Mouse (Mus musculus): ENCODE results near the gene Capn5. TPM values are rescaled to one million over a fixed set of nuclear protein-coding genes. Genes with fewer than 3 reads are reported as not detected.
A peak's percentile ranks its signal among the peaks of the same experiment; 100 is the strongest.

The Capn5 gene
- polyA plus RNA-seq (2014; fragmentation: Nextera tagmentation; extraction: Ambion mirVana), result 5.0 and 6.0 TPM in 2 replicates

- Histone ChIP-seq H3K27me3 (replicated peaks; ENCODE audit: control insufficient read depth, insufficient read depth, low read length) (no peaks in the 10 kb centered on the region), H3K4me3 (ENCODE audit: low read depth, low read length) (peak within 1 kb of the TSS; percentile 74), H3K36me3 (ENCODE audit: control insufficient read depth, insufficient read depth, low read length) (no peaks in the 10 kb centered on the region), H3K9ac (ENCODE audit: low read depth, low read length) (peak within 1 kb of the TSS; percentile 71), H3K4me2 (ENCODE audit: low read depth, low read length) (peak within 1 kb of the TSS; percentile 72), H3K27ac (replicated peaks; ENCODE audit: low read depth, low read length) (no peak within 1 kb of the TSS), H3K9me3 (ENCODE audit: control insufficient read depth, low read length) (no peaks in the 10 kb centered on the region), H3K4me1 (ENCODE audit: control insufficient read depth, insufficient read depth, low read length) (peaks cover 4% of the 10 kb centered on the region; the same call in 1 of the 2 replicates)
- DNase-seq (ENCODE audit: low spot score), result peak; percentile 84
- 3% methylated on average over 25 of the region's 44 CpGs for WGBS
- ATAC-seq (ENCODE audit: low read depth), result peak; percentile 91
Measured at GRCm38 (mm10) chr7:98177929-98178559, at the start of gene Capn5. TSS of gene Capn5 (minus strand) at chr7:98178274.

GRCm38 (mm10) chr7:98223796-98224195 is 45.7 kb upstream of the Capn5 start:
- H3K9ac ChIP-seq (ENCODE audit: low read depth, low read length), result no peak overlapping the region
- H3K27me3 ChIP-seq (replicated peaks; ENCODE audit: control insufficient read depth, insufficient read depth, low read length), result no peaks in the 10 kb centered on the region
- H3K4me2 ChIP-seq (ENCODE audit: low read depth, low read length), result no peak overlapping the region
- DNase-seq (ENCODE audit: low spot score), result no peak
- no peaks in the 10 kb centered on the region for H3K4me1 ChIP-seq (ENCODE audit: control insufficient read depth, insufficient read depth, low read length)
- no peaks in the 10 kb centered on the region for H3K36me3 ChIP-seq (ENCODE audit: control insufficient read depth, insufficient read depth, low read length)
- WGBS, result 93% methylated on average over 4 of the region's 4 CpGs
- no peak overlapping the region for H3K4me3 ChIP-seq (ENCODE audit: low read depth, low read length)
- no peak for ATAC-seq (ENCODE audit: low read depth)
- H3K9me3 ChIP-seq (ENCODE audit: control insufficient read depth, low read length), result no peaks in the 10 kb centered on the region
- H3K27ac ChIP-seq (replicated peaks; ENCODE audit: low read depth, low read length), result no peak overlapping the region

GRCm38 (mm10) chr7:98216713-98217112 is 38.6 kb upstream of the Capn5 start:
- no peak overlapping the region for H3K4me2 ChIP-seq (ENCODE audit: low read depth, low read length)
- no peak overlapping the region for H3K9ac ChIP-seq (ENCODE audit: low read depth, low read length)
- H3K36me3 ChIP-seq (ENCODE audit: control insufficient read depth, insufficient read depth, low read length), result no peaks in the 10 kb centered on the region
- H3K4me3 ChIP-seq (ENCODE audit: low read depth, low read length), result no peak overlapping the region
- no peaks in the 10 kb centered on the region for H3K27me3 ChIP-seq (replicated peaks; ENCODE audit: control insufficient read depth, insufficient read depth, low read length)
- H3K9me3 ChIP-seq (ENCODE audit: control insufficient read depth, low read length), result no peaks in the 10 kb centered on the region
- ATAC-seq (ENCODE audit: low read depth) (no peak), DNase-seq (ENCODE audit: low spot score) (peak; percentile 45)
- H3K4me1 ChIP-seq (ENCODE audit: control insufficient read depth, insufficient read depth, low read length), result no peaks in the 10 kb centered on the region
- H3K27ac ChIP-seq (replicated peaks; ENCODE audit: low read depth, low read length), result no peak overlapping the region

GRCm38 (mm10) chr7:98202946-98203345 is 24.9 kb upstream of the Capn5 start:
- Histone ChIP-seq H3K4me3 (ENCODE audit: low read depth, low read length) (no peak overlapping the region), H3K9me3 (ENCODE audit: control insufficient read depth, low read length) (no peaks in the 10 kb centered on the region), H3K9ac (ENCODE audit: low read depth, low read length) (no peak overlapping the region), H3K27me3 (replicated peaks; ENCODE audit: control insufficient read depth, insufficient read depth, low read length) (no peaks in the 10 kb centered on the region), H3K27ac (replicated peaks; ENCODE audit: low read depth, low read length) (no peak overlapping the region), H3K4me1 (ENCODE audit: control insufficient read depth, insufficient read depth, low read length) (no peaks in the 10 kb centered on the region), H3K4me2 (ENCODE audit: low read depth, low read length) (no peak overlapping the region), H3K36me3 (ENCODE audit: control insufficient read depth, insufficient read depth, low read length) (no peaks in the 10 kb centered on the region)
- DNase-seq (ENCODE audit: low spot score) (no peak), ATAC-seq (ENCODE audit: low read depth) (no peak)
- WGBS, result 76% methylated on average over 4 of the region's 4 CpGs

- Histone ChIP-seq H3K4me1 (ENCODE audit: control insufficient read depth, insufficient read depth, low read length) (no peaks in the 10 kb centered on the region), H3K4me3 (ENCODE audit: low read depth, low read length) (no peak overlapping the region), H3K27me3 (replicated peaks; ENCODE audit: control insufficient read depth, insufficient read depth, low read length) (no peaks in the 10 kb centered on the region), H3K36me3 (ENCODE audit: control insufficient read depth, insufficient read depth, low read length) (no peaks in the 10 kb centered on the region), H3K9me3 (ENCODE audit: control insufficient read depth, low read length) (no peaks in the 10 kb centered on the region), H3K27ac (replicated peaks; ENCODE audit: low read depth, low read length) (no peak overlapping the region), H3K9ac (ENCODE audit: low read depth, low read length) (no peak overlapping the region), H3K4me2 (ENCODE audit: low read depth, low read length) (no peak overlapping the region)
- DNase-seq (ENCODE audit: low spot score) (no peak), ATAC-seq (ENCODE audit: low read depth) (no peak)
- 77% methylated on average over 5 of the region's 5 CpGs for WGBS
Measured at GRCm38 (mm10) chr7:98201493-98202028, 23.5 kb upstream of the Capn5 start.

- peaks cover 9% of the 10 kb centered on the region for H3K27me3 ChIP-seq (replicated peaks; ENCODE audit: control insufficient read depth, insufficient read depth, low read length)
- H3K27ac ChIP-seq (replicated peaks; ENCODE audit: low read depth, low read length), result no peak overlapping the region
- DNase-seq (ENCODE audit: low spot score) (no peak), ATAC-seq (ENCODE audit: low read depth) (no peak)
- H3K9me3 ChIP-seq (ENCODE audit: control insufficient read depth, low read length), result no peaks in the 10 kb centered on the region
- H3K4me1 ChIP-seq (ENCODE audit: control insufficient read depth, insufficient read depth, low read length), result no peaks in the 10 kb centered on the region
- no peak overlapping the region for H3K9ac ChIP-seq (ENCODE audit: low read depth, low read length)
- H3K4me3 ChIP-seq (ENCODE audit: low read depth, low read length), result no peak overlapping the region
- 86% methylated on average over 3 of the region's 3 CpGs for WGBS
- H3K36me3 ChIP-seq (ENCODE audit: control insufficient read depth, insufficient read depth, low read length), result no peaks in the 10 kb centered on the region
- no peak overlapping the region for H3K4me2 ChIP-seq (ENCODE audit: low read depth, low read length)
Measured at GRCm38 (mm10) chr7:98200396-98200795, 22.3 kb upstream of the Capn5 start.

- no peak for DNase-seq (ENCODE audit: low spot score)
Measured at GRCm38 (mm10) chr7:98199381-98199780, 21.3 kb upstream of the Capn5 start, which contains the start of gene B3gnt6. TSS of gene B3gnt6 (minus strand) at chr7:98199481.

GRCm38 (mm10) chr7:98195151-98195801 is 17.2 kb upstream of the Capn5 start:
- Histone ChIP-seq H3K9me3 (ENCODE audit: control insufficient read depth, low read length) (no peaks in the 10 kb centered on the region), H3K4me3 (ENCODE audit: low read depth, low read length) (no peak overlapping the region), H3K27me3 (replicated peaks; ENCODE audit: control insufficient read depth, insufficient read depth, low read length) (peaks cover 45% of the 10 kb centered on the region), H3K4me1 (ENCODE audit: control insufficient read depth, insufficient read depth, low read length) (peaks cover 6% of the 10 kb centered on the region), H3K36me3 (ENCODE audit: control insufficient read depth, insufficient read depth, low read length) (no peaks in the 10 kb centered on the region), H3K27ac (replicated peaks; ENCODE audit: low read depth, low read length) (no peak overlapping the region), H3K4me2 (ENCODE audit: low read depth, low read length) (no peak overlapping the region), H3K9ac (ENCODE audit: low read depth, low read length) (no peak overlapping the region)
- WGBS, result 33% methylated on average over 10 of the region's 10 CpGs
- DNase-seq (ENCODE audit: low spot score) (peak; percentile 62), ATAC-seq (ENCODE audit: low read depth) (no peak)

More at GRCm38 (mm10) chr7:98199381-98199780, 21.3 kb upstream of the Capn5 start, which contains the start of gene B3gnt6:
- no peaks in the 10 kb centered on the region; the same call in 1 of the 2 replicates for H3K4me1 ChIP-seq (ENCODE audit: control insufficient read depth, insufficient read depth, low read length)
- peaks cover 19% of the 10 kb centered on the region for H3K27me3 ChIP-seq (replicated peaks; ENCODE audit: control insufficient read depth, insufficient read depth, low read length)
- no peak within 1 kb of the TSS for H3K9ac ChIP-seq (ENCODE audit: low read depth, low read length)
- H3K4me2 ChIP-seq (ENCODE audit: low read depth, low read length), result no peak within 1 kb of the TSS
- ATAC-seq (ENCODE audit: low read depth), result no peak
- 77% methylated on average over 4 of the region's 4 CpGs for WGBS
- H3K4me3 ChIP-seq (ENCODE audit: low read depth, low read length), result no peak within 1 kb of the TSS
- no peaks in the 10 kb centered on the region for H3K9me3 ChIP-seq (ENCODE audit: control insufficient read depth, low read length)
- H3K36me3 ChIP-seq (ENCODE audit: control insufficient read depth, insufficient read depth, low read length), result no peaks in the 10 kb centered on the region
- no peak within 1 kb of the TSS for H3K27ac ChIP-seq (replicated peaks; ENCODE audit: low read depth, low read length)

Data from embryonic facial prominence, embryonic 14.5 days (tissue).